Mouse (Mus musculus): ENCODE data around the gene Olfr1436. TPM values are rescaled to one million over a fixed set of nuclear protein-coding genes. Genes with fewer than 3 reads are reported as not detected.
"Not testable (repeated sequence)": the region's sequence is repeated elsewhere in the genome, so short reads cannot be mapped to it uniquely, and the experiment has no call there.

Olfr1436 gene
- total RNA-seq (2021): not detected
- polyA plus RNA-seq (2012; rRNA removed): not detected in 2 replicates
- long read RNA-seq: 0 reads

DNA sequence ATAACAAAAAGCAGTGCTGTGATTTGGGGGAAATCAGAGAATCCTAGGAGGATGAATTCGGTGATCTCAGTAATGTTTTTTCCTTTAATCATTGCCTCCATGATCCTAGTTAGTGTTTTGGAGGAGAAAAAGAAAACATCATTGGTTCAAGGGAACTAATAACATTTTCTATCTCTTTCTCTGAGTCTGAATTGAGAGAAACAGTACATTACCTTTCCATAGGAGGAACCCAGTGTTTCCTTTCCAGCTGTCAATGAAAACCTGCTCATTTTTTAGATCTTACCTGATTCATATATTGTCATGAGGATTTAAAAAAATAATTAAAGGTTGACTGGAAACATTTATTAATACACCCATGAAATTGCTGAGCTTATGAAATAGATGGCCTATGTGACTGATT lies at the start of gene Olfr1436:
Gene Olfr1436 (minus strand): TSS at position 101 of the 400 bp plus-strand sequence.
- DNase-seq: not testable (repeated sequence)

DNA sequence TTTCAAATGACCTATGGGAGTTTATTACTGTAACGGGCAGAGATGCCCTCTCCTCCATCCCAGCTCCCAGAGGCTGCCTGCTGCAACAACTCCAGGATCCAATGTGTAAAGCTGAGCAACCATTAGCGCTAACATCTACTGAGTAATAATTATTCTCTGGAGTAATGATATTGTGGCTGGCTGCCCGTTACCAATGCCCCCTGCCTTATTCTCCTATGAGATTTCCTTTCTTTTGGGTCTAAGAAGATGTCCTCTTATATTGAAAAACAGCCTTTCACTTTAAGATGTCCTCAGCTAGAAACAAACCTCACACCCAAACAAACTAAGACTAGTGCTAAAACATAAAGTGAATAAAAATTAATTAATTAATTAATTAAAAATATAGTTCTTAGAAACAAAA lies 36.9 kb upstream of the Olfr1436 start, which contains the start of gene Olfr1438-ps1:
Gene Olfr1438-ps1 (minus strand): TSS at position 101 of the 400 bp plus-strand sequence.
- DNase-seq: no peak

DNA sequence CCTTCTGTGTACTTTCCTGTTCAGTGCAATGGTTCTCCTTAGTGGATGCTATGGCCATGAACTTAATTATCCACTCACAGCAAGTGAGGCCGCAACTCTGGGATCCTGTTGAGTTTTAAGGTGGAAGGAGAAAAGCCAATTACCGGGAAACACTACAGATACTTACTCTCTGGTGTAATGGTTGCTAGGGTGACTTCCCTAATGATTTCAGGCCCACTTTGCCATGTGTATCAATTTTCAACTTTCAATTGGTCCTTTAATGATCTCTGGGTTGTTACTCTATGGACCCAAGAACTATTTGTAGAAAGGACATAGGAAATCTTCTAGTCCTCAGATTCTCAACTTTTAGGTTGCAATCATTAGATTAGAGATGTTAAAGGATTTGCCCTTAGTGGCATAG lies 26.1 kb upstream of the Olfr1436 start, which contains the start of gene Olfr1437:
Gene Olfr1437 (minus strand): TSS at position 101 of the 400 bp plus-strand sequence.
- no peak for DNase-seq

DNA sequence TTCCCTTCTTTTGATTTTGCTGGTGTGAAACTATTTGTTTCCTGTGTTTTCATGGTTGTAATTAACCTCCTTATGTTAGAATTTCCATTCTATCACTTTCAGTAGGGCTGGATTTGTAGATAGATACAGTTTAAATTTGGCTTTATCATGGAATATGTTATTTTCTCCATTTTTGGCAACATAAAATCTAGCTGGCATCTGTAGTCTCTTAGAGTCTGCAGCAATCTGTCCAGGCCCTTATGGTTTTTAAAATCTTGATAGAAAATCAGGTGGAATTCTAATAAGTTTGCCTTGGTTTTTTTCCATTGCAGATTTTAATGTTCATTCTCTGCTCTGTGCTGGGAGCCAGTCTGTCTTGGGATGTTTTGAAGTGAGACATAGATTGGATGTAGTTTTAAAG lies 6.0 kb downstream of the Olfr1436 start:
- no peak for DNase-seq

DNA sequence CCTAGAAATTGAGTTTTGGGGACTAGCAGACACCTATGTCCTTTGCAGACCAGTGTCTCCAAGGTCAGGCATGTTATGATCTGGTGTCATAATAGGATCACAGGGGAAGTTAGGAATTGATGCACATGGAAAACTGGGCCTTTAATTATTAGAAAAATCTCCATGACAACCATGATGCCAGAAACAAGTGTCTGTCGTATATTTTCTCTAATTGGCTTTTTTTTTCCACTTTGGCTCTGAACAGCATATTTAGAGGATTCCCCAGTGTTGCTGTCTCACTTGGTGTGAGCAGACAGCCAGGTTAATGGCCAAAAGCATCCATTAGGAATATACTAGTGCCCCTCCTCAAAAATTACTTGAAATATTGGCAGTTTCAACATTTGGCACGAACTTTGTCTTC lies 19.4 kb downstream of the Olfr1436 start, which contains the start of gene Olfr1434:
Gene Olfr1434 (plus strand): TSS at position 301 of the 400 bp plus-strand sequence.
- DNase-seq: no peak

DNA sequence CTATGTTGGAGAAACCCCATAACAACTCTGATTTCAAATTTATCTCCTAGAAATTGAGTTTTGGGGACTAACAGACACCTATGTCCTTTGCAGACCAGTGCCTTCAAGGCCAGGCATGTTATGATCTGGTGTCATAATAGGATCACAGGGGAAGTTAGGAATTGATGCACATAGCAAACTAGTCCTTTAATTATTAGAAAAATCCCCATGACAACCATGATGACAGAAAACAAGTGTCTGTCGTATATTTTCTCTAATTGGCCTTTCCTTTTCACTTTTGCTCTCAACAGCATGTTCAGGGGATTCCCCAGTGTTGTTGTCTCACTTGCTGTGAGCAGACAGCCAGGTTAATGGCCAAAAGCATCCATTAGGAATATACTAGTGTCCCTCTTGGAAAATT lies 38.2 kb downstream of the Olfr1436 start, which contains the start of gene Olfr235:
Gene Olfr235 (plus strand): TSS at position 301 of the 400 bp plus-strand sequence.
- no peak for DNase-seq

Other genes with a start within 250 kb of the Olfr1436 start
- gene Olfr1424, start 236.4 kb downstream of the Olfr1436 start, total RNA-seq (2021): not detected
- gene Olfr1424, start 236.4 kb downstream of the Olfr1436 start, polyA plus RNA-seq (2012; rRNA removed): not detected in 2 replicates
- gene Olfr1425, start 221.4 kb downstream of the Olfr1436 start, total RNA-seq (2021): not detected
- gene Olfr1425, start 221.4 kb downstream of the Olfr1436 start, polyA plus RNA-seq (2012; rRNA removed): not detected in 2 replicates
- not detected for gene Olfr1426, start 207.1 kb downstream of the Olfr1436 start, total RNA-seq (2021)
- gene Olfr1426, start 207.1 kb downstream of the Olfr1436 start, polyA plus RNA-seq (2012; rRNA removed): not detected in 2 replicates
- gene Olfr1427, start 195.8 kb downstream of the Olfr1436 start, total RNA-seq (2021): not detected
- not detected in 2 replicates for gene Olfr1427, start 195.8 kb downstream of the Olfr1436 start, polyA plus RNA-seq (2012; rRNA removed)
- not detected for gene Olfr1428, start 183.2 kb downstream of the Olfr1436 start, total RNA-seq (2021)
- gene Olfr1428, start 183.2 kb downstream of the Olfr1436 start, polyA plus RNA-seq (2012; rRNA removed): not detected in 2 replicates
- gene Olfr76, start 175.9 kb downstream of the Olfr1436 start, total RNA-seq (2021): not detected
- gene Olfr76, start 175.9 kb downstream of the Olfr1436 start, polyA plus RNA-seq (2012; rRNA removed): not detected in 2 replicates
- gene Olfr1555-ps1, start 129.0 kb downstream of the Olfr1436 start, total RNA-seq (2021): not detected
- gene Olfr1555-ps1, start 129.0 kb downstream of the Olfr1436 start, polyA plus RNA-seq (2012; rRNA removed): not detected in 2 replicates
- gene Olfr1431, start 98.5 kb downstream of the Olfr1436 start, total RNA-seq (2021): not detected
- gene Olfr1431, start 98.5 kb downstream of the Olfr1436 start, polyA plus RNA-seq (2012; rRNA removed): not detected in 2 replicates
- gene Olfr1432, start 66.5 kb downstream of the Olfr1436 start, total RNA-seq (2021): not detected
- gene Olfr1432, start 66.5 kb downstream of the Olfr1436 start, polyA plus RNA-seq (2012; rRNA removed): not detected in 2 replicates
- gene Olfr262, start 57.5 kb downstream of the Olfr1436 start, total RNA-seq (2021): not detected
- not detected in 2 replicates for gene Olfr262, start 57.5 kb downstream of the Olfr1436 start, polyA plus RNA-seq (2012; rRNA removed)
- gene Olfr235, start 38.1 kb downstream of the Olfr1436 start, total RNA-seq (2021): not detected
- not detected in 2 replicates for gene Olfr235, start 38.1 kb downstream of the Olfr1436 start, polyA plus RNA-seq (2012; rRNA removed)
- gene Olfr1434, start 19.3 kb downstream of the Olfr1436 start, total RNA-seq (2021): not detected
- not detected in 2 replicates for gene Olfr1434, start 19.3 kb downstream of the Olfr1436 start, polyA plus RNA-seq (2012; rRNA removed)
- not detected for gene Olfr1437, start 26.0 kb upstream of the Olfr1436 start, total RNA-seq (2021)
- not detected in 2 replicates for gene Olfr1437, start 26.0 kb upstream of the Olfr1436 start, polyA plus RNA-seq (2012; rRNA removed)
- not detected for gene Olfr1438-ps1, start 36.8 kb upstream of the Olfr1436 start, total RNA-seq (2021)
- gene Olfr1438-ps1, start 36.8 kb upstream of the Olfr1436 start, polyA plus RNA-seq (2012; rRNA removed): not detected in 2 replicates
- not detected for gene Olfr1440, start 88.1 kb upstream of the Olfr1436 start, total RNA-seq (2021)
- not detected in 2 replicates for gene Olfr1440, start 88.1 kb upstream of the Olfr1436 start, polyA plus RNA-seq (2012; rRNA removed)
- gene Olfr1441, start 118.3 kb upstream of the Olfr1436 start, total RNA-seq (2021): not detected
- gene Olfr1441, start 118.3 kb upstream of the Olfr1436 start, polyA plus RNA-seq (2012; rRNA removed): not detected in 2 replicates
- not detected for gene Pfpl, start 128.8 kb upstream of the Olfr1436 start, total RNA-seq (2021)
- not detected in 2 replicates for gene Pfpl, start 128.8 kb upstream of the Olfr1436 start, polyA plus RNA-seq (2012; rRNA removed)
- 10 to 100 TPM; 28.3 to 31.6 TPM for gene Mpeg1, start 161.6 kb upstream of the Olfr1436 start, total RNA-seq (2021)
- gene Mpeg1, start 161.6 kb upstream of the Olfr1436 start, polyA plus RNA-seq (2012; rRNA removed): 3.1 and 4.1 TPM in 2 replicates
- 10 to 100 TPM; 16.7 to 24.2 TPM for gene Dtx4, start 202.3 kb upstream of the Olfr1436 start, total RNA-seq (2021)
- gene Dtx4, start 202.3 kb upstream of the Olfr1436 start, polyA plus RNA-seq (2012; rRNA removed): 9.2 and 10.8 TPM in 2 replicates
- gene Fam111a, start 246.6 kb upstream of the Olfr1436 start, total RNA-seq (2021): 1 to 10 TPM; 3.8 to 4.4 TPM
- gene Fam111a, start 246.6 kb upstream of the Olfr1436 start, polyA plus RNA-seq (2012; rRNA removed): 0.09 and 0.18 TPM in 2 replicates